Mouse (Mus musculus) gastrocnemius, adult 8-10 months (tissue): ENCODE results near the gene Ldb3. TPM values are rescaled to one million over a fixed set of nuclear protein-coding genes. Genes with fewer than 3 reads are reported as not detected.

Source experiments
- DNase-seq, 2 experiments: peaks; one replicate each; pipeline ENCODE4 v3.0.0; 2022; ENCODE audit warnings: low spot score in 2 of 2
- total RNA-seq, 4 experiments: library from RNA; stranded (reverse); gene quantifications; 2 replicates each; pipeline ENCODE4 v1.2.4; 2022

Gene Ldb3
- total RNA-seq, 4 experiments from 2014 or later: 1,553 to 2,052 (median 1,838) TPM

- no peak for DNase-seq
Observed at GRCm38 (mm10) chr14:34561647-34562046, 26.8 kb downstream of the Ldb3 start.

- DNase-seq: no peak
Observed at GRCm38 (mm10) chr14:34558947-34559346, 29.5 kb downstream of the Ldb3 start.

GRCm38 (mm10) chr14:34555211-34555610 is 33.3 kb downstream of the Ldb3 start:
- no peak for DNase-seq

- no peak for DNase-seq
Observed at GRCm38 (mm10) chr14:34554047-34554446, 34.4 kb downstream of the Ldb3 start.

GRCm38 (mm10) chr14:34553470-34553869 is 35.0 kb downstream of the Ldb3 start:
- no peak for DNase-seq

- no peak for DNase-seq
Observed at GRCm38 (mm10) chr14:34552226-34552625, 36.3 kb downstream of the Ldb3 start.

GRCm38 (mm10) chr14:34549004-34549671 is 39.3 kb downstream of the Ldb3 start:
- peak; percentile 63 to 80 for DNase-seq

GRCm38 (mm10) chr14:34548391-34549001 is 40.0 kb downstream of the Ldb3 start:
- DNase-seq: peak; percentile 59 to 80

- DNase-seq: no peak
Observed at GRCm38 (mm10) chr14:34544545-34544944, 43.9 kb downstream of the Ldb3 start.

- no peak for DNase-seq
Observed at GRCm38 (mm10) chr14:34544001-34544400, 44.5 kb downstream of the Ldb3 start.

GRCm38 (mm10) chr14:34543596-34543995 is 44.9 kb downstream of the Ldb3 start:
- no peak for DNase-seq

GRCm38 (mm10) chr14:34541896-34542295 is 46.6 kb downstream of the Ldb3 start:
- DNase-seq: no peak

GRCm38 (mm10) chr14:34540685-34541162 is 47.8 kb downstream of the Ldb3 start:
- no peak for DNase-seq

GRCm38 (mm10) chr14:34535883-34536282 is 52.6 kb downstream of the Ldb3 start:
- no peak for DNase-seq

GRCm38 (mm10) chr14:34533537-34533936 is 54.9 kb downstream of the Ldb3 start:
- no peak for DNase-seq

GRCm38 (mm10) chr14:34532536-34532935 is 55.9 kb downstream of the Ldb3 start:
- DNase-seq: no peak

GRCm38 (mm10) chr14:34528804-34529203 is 59.7 kb downstream of the Ldb3 start:
- no peak for DNase-seq

GRCm38 (mm10) chr14:34522701-34523100 is 65.8 kb downstream of the Ldb3 start, which contains the start of gene 9230112D13Rik:
TSS of gene 9230112D13Rik (minus strand) at chr14:34522801.
- DNase-seq: no peak

GRCm38 (mm10) chr14:34517959-34518544 is 70.4 kb downstream of the Ldb3 start:
- DNase-seq: no peak

- DNase-seq: no peak
Observed at GRCm38 (mm10) chr14:34516960-34517577, 71.4 kb downstream of the Ldb3 start.

GRCm38 (mm10) chr14:34515860-34516259 is 72.6 kb downstream of the Ldb3 start:
- DNase-seq: no peak

GRCm38 (mm10) chr14:34514120-34514519 is 74.4 kb downstream of the Ldb3 start:
- no peak for DNase-seq
